Mouse (Mus musculus) kidney, adult 18-20 months (tissue): Measurements from ENCODE around the gene Gli1.

Source experiments
- DNase-seq: peaks from one replicate; pipeline ENCODE4 v3.0.0; 2021

Gli1 gene

GRCm38 (mm10) chr10:127290930-127291880, 50.6 kb downstream of the Gli1 start:
- no peak for DNase-seq

- peak; percentile 100 for DNase-seq
Observed at GRCm38 (mm10) chr10:127290307-127290929, 51.4 kb downstream of the Gli1 start.

GRCm38 (mm10) chr10:127289573-127290191, 52.1 kb downstream of the Gli1 start:
- DNase-seq: peak; percentile 78

GRCm38 (mm10) chr10:127288800-127289572, 52.8 kb downstream of the Gli1 start, which contains the start of gene Mbd6:
TSS of gene Mbd6 (minus strand) at chr10:127289018.
- peak; percentile 89 for DNase-seq

GRCm38 (mm10) chr10:127288328-127288799, 53.4 kb downstream of the Gli1 start:
- DNase-seq: no peak

- no peak for DNase-seq
Observed at GRCm38 (mm10) chr10:127287936-127288293, 53.9 kb downstream of the Gli1 start.

- DNase-seq: peak; percentile 9
Observed at GRCm38 (mm10) chr10:127287271-127287935, 54.4 kb downstream of the Gli1 start.

- no peak for DNase-seq
Observed at GRCm38 (mm10) chr10:127286730-127287129, 55.0 kb downstream of the Gli1 start.

GRCm38 (mm10) chr10:127286194-127286593, 55.6 kb downstream of the Gli1 start:
- no peak for DNase-seq

GRCm38 (mm10) chr10:127285644-127286043, 56.1 kb downstream of the Gli1 start:
- no peak for DNase-seq

- DNase-seq: no peak
Observed at GRCm38 (mm10) chr10:127284724-127285500, 56.9 kb downstream of the Gli1 start.

- DNase-seq: no peak
Observed at GRCm38 (mm10) chr10:127284105-127284622, 57.6 kb downstream of the Gli1 start.

- DNase-seq: peak; percentile 39
Observed at GRCm38 (mm10) chr10:127282620-127283215, 59.1 kb downstream of the Gli1 start.

GRCm38 (mm10) chr10:127281316-127281715, 60.5 kb downstream of the Gli1 start:
- DNase-seq: peak; percentile 21
